Mouse (Mus musculus): ENCODE data around the gene Il6.

- TF ChIP-seq CTCF (IDR thresholded peaks at IDR 0.05; ENCODE audit: control insufficient read depth, insufficient read depth, insufficient read length) (no peak), USF1 (IDR thresholded peaks at IDR 0.05; ENCODE audit: low read depth) (no peak), MAX (IDR thresholded peaks at IDR 0.05) (no peak), CEBPB (IDR thresholded peaks at IDR 0.05; ENCODE audit: low read depth) (no peak), MYOD1 (IDR thresholded peaks at IDR 0.05; ENCODE audit: control insufficient read depth, insufficient read length, low read depth) (no peak), MYOG (IDR thresholded peaks at IDR 0.05; ENCODE audit: control insufficient read depth, extremely low read depth, insufficient read length) (no peak)
Observed at GRCm38 (mm10) chr5:29997351-29997750, 15.6 kb upstream of the Il6 start.

All from C2C12 (cell line).